Mouse (Mus musculus): Measurements from ENCODE around the gene Ptgds. TPM values are rescaled to one million over a fixed set of nuclear protein-coding genes. Genes with fewer than 3 reads are reported as not detected.

Gene Ptgds
- polyA plus RNA-seq, 1 experiment: 758 TPM

- Histone ChIP-seq H3K4me3 (ENCODE audit: insufficient read depth, low read depth, low read length) (no peak overlapping the region), H3K27ac (ENCODE audit: insufficient read depth, low read depth, low read length) (no peak overlapping the region), H3K4me1 (ENCODE audit: control insufficient read depth, insufficient read depth, low read length) (peaks cover 21% of the 10 kb centered on the region)
- WGBS: 75% methylated on average over 5 of the region's 5 CpGs
- no peak for TF ChIP-seq CTCF (IDR thresholded peaks at IDR 0.05; ENCODE audit: insufficient read depth, low read depth, low read length)
- TF ChIP-seq POLR2A (IDR thresholded peaks at IDR 0.05; ENCODE audit: insufficient read depth, low read depth, low read length): no peak
Measured at GRCm38 (mm10) chr2:25458911-25459310, 10.9 kb downstream of the Ptgds start.

GRCm38 (mm10) chr2:25457022-25457896 lies 12.6 kb downstream of the Ptgds start:
- peaks cover 21% of the 10 kb centered on the region for H3K4me1 ChIP-seq (ENCODE audit: control insufficient read depth, insufficient read depth, low read length)
- no peak for TF ChIP-seq CTCF (IDR thresholded peaks at IDR 0.05; ENCODE audit: insufficient read depth, low read depth, low read length)
- TF ChIP-seq POLR2A (IDR thresholded peaks at IDR 0.05; ENCODE audit: insufficient read depth, low read depth, low read length): no peak
- no peak overlapping the region for H3K27ac ChIP-seq (ENCODE audit: insufficient read depth, low read depth, low read length)

GRCm38 (mm10) chr2:25456205-25456953 lies 13.5 kb downstream of the Ptgds start, which contains the start of gene Clic3:
Clic3 (plus strand) TSS chr2:25456838.
- Histone ChIP-seq H3K4me1 (ENCODE audit: control insufficient read depth, insufficient read depth, low read length) (peaks cover 17% of the 10 kb centered on the region), H3K4me3 (ENCODE audit: insufficient read depth, low read depth, low read length) (no peak within 1 kb of the TSS), H3K27ac (ENCODE audit: insufficient read depth, low read depth, low read length) (no peak within 1 kb of the TSS)
- TF ChIP-seq CTCF (IDR thresholded peaks at IDR 0.05; ENCODE audit: insufficient read depth, low read depth, low read length): no peak
- TF ChIP-seq POLR2A (IDR thresholded peaks at IDR 0.05; ENCODE audit: insufficient read depth, low read depth, low read length): no peak
- 64% methylated on average over 14 of the region's 14 CpGs for WGBS

More at GRCm38 (mm10) chr2:25457022-25457896, 12.6 kb downstream of the Ptgds start:
- 83% methylated on average over 9 of the region's 9 CpGs for WGBS
- no peak overlapping the region for H3K4me3 ChIP-seq (ENCODE audit: insufficient read depth, low read depth, low read length)

- H3K4me3 ChIP-seq (ENCODE audit: insufficient read depth, low read depth, low read length): no peak overlapping the region
- no peaks in the 10 kb centered on the region for H3K4me1 ChIP-seq (ENCODE audit: control insufficient read depth, insufficient read depth, low read length)
- no peak overlapping the region for H3K27ac ChIP-seq (ENCODE audit: insufficient read depth, low read depth, low read length)
- 52% methylated on average over 1 of the region's 1 CpGs for WGBS
- TF ChIP-seq CTCF (IDR thresholded peaks at IDR 0.05; ENCODE audit: insufficient read depth, low read depth, low read length) (no peak), POLR2A (IDR thresholded peaks at IDR 0.05; ENCODE audit: insufficient read depth, low read depth, low read length) (no peak)
Measured at GRCm38 (mm10) chr2:25452951-25453350, 16.9 kb downstream of the Ptgds start.

GRCm38 (mm10) chr2:25450853-25451647 lies 18.8 kb downstream of the Ptgds start:
- WGBS: 79% methylated on average over 8 of the region's 8 CpGs

GRCm38 (mm10) chr2:25442682-25443081 lies 27.2 kb downstream of the Ptgds start:
- Histone ChIP-seq H3K4me3 (ENCODE audit: insufficient read depth, low read depth, low read length) (no peak overlapping the region), H3K27ac (ENCODE audit: insufficient read depth, low read depth, low read length) (no peak overlapping the region), H3K4me1 (ENCODE audit: control insufficient read depth, insufficient read depth, low read length) (no peaks in the 10 kb centered on the region)
- WGBS: 90% methylated on average over 14 of the region's 14 CpGs
- no peak for TF ChIP-seq CTCF (IDR thresholded peaks at IDR 0.05; ENCODE audit: insufficient read depth, low read depth, low read length)
- TF ChIP-seq POLR2A (IDR thresholded peaks at IDR 0.05; ENCODE audit: insufficient read depth, low read depth, low read length): no peak

More at GRCm38 (mm10) chr2:25450853-25451647, 18.8 kb downstream of the Ptgds start:
- no peak for TF ChIP-seq CTCF (IDR thresholded peaks at IDR 0.05; ENCODE audit: insufficient read depth, low read depth, low read length)
- TF ChIP-seq POLR2A (IDR thresholded peaks at IDR 0.05; ENCODE audit: insufficient read depth, low read depth, low read length): no peak
- Histone ChIP-seq H3K4me3 (ENCODE audit: insufficient read depth, low read depth, low read length) (no peak overlapping the region), H3K4me1 (ENCODE audit: control insufficient read depth, insufficient read depth, low read length) (no peaks in the 10 kb centered on the region), H3K27ac (ENCODE audit: insufficient read depth, low read depth, low read length) (no peak overlapping the region)

- no peak overlapping the region for H3K27ac ChIP-seq (ENCODE audit: insufficient read depth, low read depth, low read length)
- no peak overlapping the region for H3K4me3 ChIP-seq (ENCODE audit: insufficient read depth, low read depth, low read length)
- H3K4me1 ChIP-seq (ENCODE audit: control insufficient read depth, insufficient read depth, low read length): no peaks in the 10 kb centered on the region
- no peak for TF ChIP-seq POLR2A (IDR thresholded peaks at IDR 0.05; ENCODE audit: insufficient read depth, low read depth, low read length)
- no peak for TF ChIP-seq CTCF (IDR thresholded peaks at IDR 0.05; ENCODE audit: insufficient read depth, low read depth, low read length)
- WGBS: 85% methylated on average over 20 of the region's 20 CpGs
Measured at GRCm38 (mm10) chr2:25441067-25441466, 28.8 kb downstream of the Ptgds start.

- no peak overlapping the region for H3K4me3 ChIP-seq (ENCODE audit: insufficient read depth, low read depth, low read length)
- no peak overlapping the region for H3K27ac ChIP-seq (ENCODE audit: insufficient read depth, low read depth, low read length)
- WGBS: 95% methylated on average over 10 of the region's 10 CpGs
- peaks cover 10% of the 10 kb centered on the region for H3K4me1 ChIP-seq (ENCODE audit: control insufficient read depth, insufficient read depth, low read length)
- TF ChIP-seq CTCF (IDR thresholded peaks at IDR 0.05; ENCODE audit: insufficient read depth, low read depth, low read length): no peak
- TF ChIP-seq POLR2A (IDR thresholded peaks at IDR 0.05; ENCODE audit: insufficient read depth, low read depth, low read length): 0 out of 2 replicates have a peak, but pooled peaks have one; percentile 23
Measured at GRCm38 (mm10) chr2:25436286-25436820, 33.5 kb downstream of the Ptgds start.
